Mouse (Mus musculus): ENCODE data around the gene Hacd1. TPM values are rescaled to one million over a fixed set of nuclear protein-coding genes. Genes with fewer than 3 reads are reported as not detected.
A peak's percentile ranks its signal among the peaks of the same experiment; 100 is the strongest.
"Not testable (repeated sequence)": the region's sequence is repeated elsewhere in the genome, so short reads cannot be mapped to it uniquely, and the experiment has no call there.

Gene Hacd1
- 100 to 1,000 TPM; 247 to 255 TPM for total RNA-seq (2021)
- long read RNA-seq, experiment 1, partial matches to known transcripts = 8 of 706 reads
- long read RNA-seq, experiment 1, other reads (novel, unspliced or antisense) = 698 of 706 reads
- long read RNA-seq, experiment 2, partial matches to known transcripts = 4 of 470 reads
- long read RNA-seq, experiment 2, other reads (novel, unspliced or antisense) = 466 of 470 reads

GRCm38 (mm10) chr2:14055566-14056331, at the start of gene Hacd1:
Gene Hacd1, minus strand, starts transcription at chr2:14056135.
- DNase-seq = peak; percentile 81

- no peak for DNase-seq
These were observed 48.0 kb upstream of the Hacd1 start for GRCm38 (mm10) chr2:14103924-14104323.

GRCm38 (mm10) chr2:14102603-14103002, 46.7 kb upstream of the Hacd1 start:
- no peak for DNase-seq

- DNase-seq = no peak
These were observed 44.6 kb upstream of the Hacd1 start for GRCm38 (mm10) chr2:14100533-14100932.

- not testable (repeated sequence) for DNase-seq
These were observed 22.6 kb upstream of the Hacd1 start for GRCm38 (mm10) chr2:14078527-14078926.

GRCm38 (mm10) chr2:14074221-14074901, 18.4 kb upstream of the Hacd1 start:
- no peak for DNase-seq

- peak; percentile 87 for DNase-seq
These were observed 17.7 kb upstream of the Hacd1 start, which contains the start of gene Stam for GRCm38 (mm10) chr2:14073362-14074220. Gene Stam, plus strand, starts transcription at chr2:14074098.

- no peak for DNase-seq
These were observed 17.1 kb upstream of the Hacd1 start for GRCm38 (mm10) chr2:14073008-14073361.

GRCm38 (mm10) chr2:14070466-14070865, 14.5 kb upstream of the Hacd1 start:
- DNase-seq = no peak

- DNase-seq = no peak
These were observed 13.1 kb upstream of the Hacd1 start for GRCm38 (mm10) chr2:14069027-14069426.

GRCm38 (mm10) chr2:14065704-14066650, 10.0 kb upstream of the Hacd1 start:
- DNase-seq = no peak

GRCm38 (mm10) chr2:14055168-14055565, 768 bp downstream of the Hacd1 start:
- DNase-seq = peak; percentile 75

GRCm38 (mm10) chr2:14054716-14055115, 1.2 kb downstream of the Hacd1 start:
- DNase-seq = no peak

GRCm38 (mm10) chr2:14054163-14054562, 1.8 kb downstream of the Hacd1 start:
- no peak for DNase-seq

GRCm38 (mm10) chr2:14053618-14054017, 2.3 kb downstream of the Hacd1 start:
- DNase-seq = no peak

- DNase-seq = no peak
These were observed 7.1 kb downstream of the Hacd1 start for GRCm38 (mm10) chr2:14048808-14049207.

GRCm38 (mm10) chr2:14048381-14048780, 7.6 kb downstream of the Hacd1 start:
- DNase-seq = peak; percentile 11

GRCm38 (mm10) chr2:14043577-14044170, 12.3 kb downstream of the Hacd1 start:
- no peak for DNase-seq

- no peak for DNase-seq
These were observed 12.9 kb downstream of the Hacd1 start for GRCm38 (mm10) chr2:14043011-14043410.

GRCm38 (mm10) chr2:14041249-14041648, 14.7 kb downstream of the Hacd1 start:
- DNase-seq = no peak

- no peak for DNase-seq
These were observed 36.7 kb downstream of the Hacd1 start for GRCm38 (mm10) chr2:14019228-14019627.
